Mouse (Mus musculus): Measurements from ENCODE around the gene Romo1. TPM values are rescaled to one million over a fixed set of nuclear protein-coding genes. Genes with fewer than 3 reads are reported as not detected.
"Not testable (repeated sequence)": the region's sequence is repeated elsewhere in the genome, so short reads cannot be mapped to it uniquely, and the experiment has no call there.

Romo1 gene
- polyA plus RNA-seq (2014; fragmentation: Nextera tagmentation; extraction: Ambion mirVana) = 410 TPM in 2 replicates

DNA sequence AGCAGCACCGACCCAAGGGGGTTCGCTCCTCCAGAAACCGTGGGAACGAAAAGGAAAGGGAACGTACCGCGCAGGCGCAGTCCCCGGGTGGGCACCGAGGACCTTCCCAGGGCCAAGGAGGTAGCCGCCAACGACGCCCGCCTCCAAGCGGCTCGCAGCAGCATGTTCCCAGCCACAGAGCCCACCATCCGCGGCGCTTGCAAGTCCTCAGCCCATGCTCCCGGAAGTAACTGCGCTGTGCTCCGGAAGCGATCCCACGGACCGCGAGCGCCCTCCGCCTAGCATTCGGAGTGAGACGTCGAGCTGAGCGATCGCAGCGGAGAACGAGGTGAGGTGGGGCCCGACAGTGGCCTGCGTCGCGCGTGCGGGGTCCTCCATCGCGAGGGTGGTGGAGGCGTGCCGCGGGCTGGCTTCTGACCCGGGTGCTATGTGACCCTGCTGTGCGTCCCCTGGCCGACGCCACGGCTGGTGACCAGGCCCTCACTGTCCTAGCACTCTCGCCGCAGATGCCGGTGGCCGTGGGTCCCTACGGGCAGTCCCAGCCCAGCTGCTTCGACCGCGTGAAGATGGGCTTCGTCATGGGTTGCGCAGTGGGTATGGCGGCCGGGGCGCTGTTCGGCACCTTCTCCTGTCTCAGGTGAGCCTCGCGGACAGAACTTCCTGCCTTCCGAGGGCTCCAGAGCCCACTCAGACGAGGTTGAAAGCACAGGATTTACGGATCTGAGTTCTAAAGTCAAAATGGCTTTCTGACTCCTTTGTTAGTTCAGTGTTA, at the start of gene Romo1, which contains the start of gene Nfs1:
Romo1 (plus strand) TSS at position 87 of the 772 bp plus-strand sequence.
Nfs1 (minus strand) TSS at position 234 of the 772 bp plus-strand sequence.
- Histone ChIP-seq H3K9me3 (ENCODE audit: control insufficient read depth, low read length) (no peaks in the 10 kb centered on the region), H3K9ac (ENCODE audit: low read length) (peak within 1 kb of the TSS; percentile 87), H3K36me3 (ENCODE audit: control insufficient read depth, insufficient read depth, low read length) (peaks cover 3% of the 10 kb centered on the region; the same call in 1 of the 2 replicates), H3K27me3 (ENCODE audit: control insufficient read depth, insufficient read depth, low read length) (no peaks in the 10 kb centered on the region), H3K4me1 (ENCODE audit: control insufficient read depth, insufficient read depth, low read length) (peaks cover 8% of the 10 kb centered on the region), H3K4me3 (ENCODE audit: low read depth, low read length) (peak within 1 kb of the TSS; percentile 77), H3K27ac (ENCODE audit: low read depth, low read length) (peak within 1 kb of the TSS; percentile 93), H3K4me2 (peak within 1 kb of the TSS; percentile 84)
- DNase-seq (ENCODE audit: low spot score, missing footprints) (peak; percentile 99), ATAC-seq (ENCODE audit: low FRiP score) (peak; percentile 98)
- WGBS = under 1% methylated on average over 70 of the region's 70 CpGs

- no peaks in the 10 kb centered on the region for H3K27me3 ChIP-seq (ENCODE audit: control insufficient read depth, insufficient read depth, low read length)
- peak; percentile 76 for ATAC-seq (ENCODE audit: low FRiP score)
- no peaks in the 10 kb centered on the region for H3K36me3 ChIP-seq (ENCODE audit: control insufficient read depth, insufficient read depth, low read length)
- peak; percentile 95 for DNase-seq (ENCODE audit: low spot score, missing footprints)
- peak overlapping the region; percentile 98 for H3K9ac ChIP-seq (ENCODE audit: low read length)
- 1% methylated on average over 16 of the region's 16 CpGs for WGBS
- peak overlapping the region; percentile 97 for H3K4me3 ChIP-seq (ENCODE audit: low read depth, low read length)
- H3K9me3 ChIP-seq (ENCODE audit: control insufficient read depth, low read length) = no peaks in the 10 kb centered on the region
- peak overlapping the region; percentile 76 for H3K27ac ChIP-seq (ENCODE audit: low read depth, low read length)
- H3K4me1 ChIP-seq (ENCODE audit: control insufficient read depth, insufficient read depth, low read length) = peaks cover 4% of the 10 kb centered on the region; the same call in 1 of the 2 replicates
- H3K4me2 ChIP-seq = peak overlapping the region; percentile 74
Measured at GRCm38 (mm10) chr2:156110627-156111357, 33.0 kb upstream of the Romo1 start.

- peak; percentile 95 for ATAC-seq (ENCODE audit: low FRiP score)
- no peaks in the 10 kb centered on the region for H3K36me3 ChIP-seq (ENCODE audit: control insufficient read depth, insufficient read depth, low read length)
- WGBS = under 1% methylated on average over 70 of the region's 74 CpGs
- H3K4me2 ChIP-seq = peak within 1 kb of the TSS; percentile 74
- H3K27me3 ChIP-seq (ENCODE audit: control insufficient read depth, insufficient read depth, low read length) = no peaks in the 10 kb centered on the region
- peaks cover 4% of the 10 kb centered on the region; the same call in 1 of the 2 replicates for H3K4me1 ChIP-seq (ENCODE audit: control insufficient read depth, insufficient read depth, low read length)
- peak within 1 kb of the TSS; percentile 97 for H3K4me3 ChIP-seq (ENCODE audit: low read depth, low read length)
- H3K27ac ChIP-seq (ENCODE audit: low read depth, low read length) = peak within 1 kb of the TSS; percentile 76
- no peaks in the 10 kb centered on the region for H3K9me3 ChIP-seq (ENCODE audit: control insufficient read depth, low read length)
- DNase-seq (ENCODE audit: low spot score, missing footprints) = peak; percentile 99
- peak within 1 kb of the TSS; percentile 98 for H3K9ac ChIP-seq (ENCODE audit: low read length)
Measured at GRCm38 (mm10) chr2:156111358-156112079, 32.3 kb upstream of the Romo1 start, which contains the start of the genes Cpne1 and Rbm12. Gene Cpne1, minus strand, starts transcription at chr2:156111965. Gene Rbm12, minus strand, starts transcription at chr2:156111978.

- whole genome bisulfite sequencing = 36% methylated on average over 5 of the region's 5 CpGs
- Histone ChIP-seq H3K4me2 (peak overlapping the region; percentile 45), H3K9ac (ENCODE audit: low read length) (peak overlapping the region; percentile 98; the same call in 1 of the 2 replicates), H3K4me3 (ENCODE audit: low read depth, low read length) (peak overlapping the region; percentile 97)
- not testable (repeated sequence) for ATAC-seq (ENCODE audit: low FRiP score); H3K27ac ChIP-seq (ENCODE audit: low read depth, low read length); H3K27me3 ChIP-seq (ENCODE audit: control insufficient read depth, insufficient read depth, low read length); H3K9me3 ChIP-seq (ENCODE audit: control insufficient read depth, low read length); H3K36me3 ChIP-seq (ENCODE audit: control insufficient read depth, insufficient read depth, low read length); H3K4me1 ChIP-seq (ENCODE audit: control insufficient read depth, insufficient read depth, low read length); DNase-seq (ENCODE audit: low spot score, missing footprints)
Measured at GRCm38 (mm10) chr2:156112080-156112423, 31.8 kb upstream of the Romo1 start.

DNA sequence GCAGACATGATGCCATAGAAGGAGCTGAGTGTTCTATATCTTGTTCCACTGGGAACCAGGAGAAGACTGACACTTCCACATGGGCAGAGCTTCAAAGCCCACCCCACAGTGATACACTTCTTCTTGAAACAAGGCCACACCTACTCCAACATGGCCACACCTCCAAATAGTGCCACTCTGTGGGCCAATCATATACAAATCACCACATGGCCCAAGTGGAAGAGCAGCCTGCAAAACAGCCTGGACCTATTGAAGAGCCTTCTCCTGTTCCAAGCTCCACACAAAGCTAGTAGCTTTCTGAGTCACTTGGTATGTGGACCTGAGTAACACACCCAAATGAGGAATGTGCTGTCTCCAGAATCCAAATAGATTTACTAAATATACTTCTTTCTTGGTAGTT, 24.3 kb upstream of the Romo1 start:
- Histone ChIP-seq H3K4me1 (ENCODE audit: control insufficient read depth, insufficient read depth, low read length) (no peaks in the 10 kb centered on the region), H3K4me2 (no peak overlapping the region), H3K36me3 (ENCODE audit: control insufficient read depth, insufficient read depth, low read length) (no peaks in the 10 kb centered on the region), H3K27me3 (ENCODE audit: control insufficient read depth, insufficient read depth, low read length) (no peaks in the 10 kb centered on the region), H3K9me3 (ENCODE audit: control insufficient read depth, low read length) (no peaks in the 10 kb centered on the region), H3K4me3 (ENCODE audit: low read depth, low read length) (no peak overlapping the region), H3K9ac (ENCODE audit: low read length) (no peak overlapping the region), H3K27ac (ENCODE audit: low read depth, low read length) (no peak overlapping the region)
- ATAC-seq (ENCODE audit: low FRiP score) (no peak), DNase-seq (ENCODE audit: low spot score, missing footprints) (no peak)

DNA sequence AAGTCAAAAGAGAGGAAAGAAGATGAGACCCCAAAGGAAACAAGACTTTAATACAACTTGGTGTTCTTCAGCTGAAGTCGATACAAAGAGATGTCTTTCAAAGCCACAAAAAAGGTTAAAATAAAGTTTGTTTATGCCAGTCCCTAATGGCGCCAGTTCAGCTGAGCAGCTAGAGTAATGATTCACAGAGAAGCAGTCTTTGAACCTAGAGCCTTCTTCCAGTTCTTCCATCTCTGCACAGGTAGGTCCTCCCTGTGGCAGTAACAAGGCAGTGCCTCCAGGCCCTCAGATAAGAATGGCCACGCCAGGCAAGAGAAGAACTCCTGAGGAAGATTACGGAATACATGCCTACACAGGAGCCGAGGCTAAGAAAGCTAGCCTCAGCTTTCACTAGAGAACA, 20.1 kb upstream of the Romo1 start:
- DNase-seq (ENCODE audit: low spot score, missing footprints) (no peak), ATAC-seq (ENCODE audit: low FRiP score) (no peak)
- Histone ChIP-seq H3K9ac (ENCODE audit: low read length) (no peak overlapping the region), H3K27me3 (ENCODE audit: control insufficient read depth, insufficient read depth, low read length) (no peaks in the 10 kb centered on the region), H3K4me2 (no peak overlapping the region), H3K4me3 (ENCODE audit: low read depth, low read length) (no peak overlapping the region), H3K27ac (ENCODE audit: low read depth, low read length) (no peak overlapping the region), H3K4me1 (ENCODE audit: control insufficient read depth, insufficient read depth, low read length) (no peaks in the 10 kb centered on the region), H3K36me3 (ENCODE audit: control insufficient read depth, insufficient read depth, low read length) (no peaks in the 10 kb centered on the region), H3K9me3 (ENCODE audit: control insufficient read depth, low read length) (no peaks in the 10 kb centered on the region)
- WGBS = 97% methylated on average over 5 of the region's 5 CpGs

DNA sequence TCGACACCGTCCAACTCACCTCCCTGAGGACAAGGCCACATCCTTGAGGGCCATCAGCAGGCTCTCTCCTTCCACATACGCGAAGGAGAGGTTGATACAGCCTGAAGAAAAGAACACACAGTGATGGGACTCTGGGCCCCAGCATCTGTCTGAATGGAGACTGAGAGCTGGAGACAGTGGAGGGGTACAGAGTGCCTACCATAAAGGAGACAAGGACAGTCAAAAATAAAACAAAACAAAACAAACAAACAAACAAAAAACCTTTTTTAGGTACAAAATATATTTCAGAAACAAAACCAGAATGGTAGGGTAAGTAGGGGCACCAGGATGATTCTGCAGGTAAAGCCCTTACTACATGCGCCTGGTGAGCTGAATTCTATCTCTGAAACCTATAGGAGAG, 16.8 kb upstream of the Romo1 start, which contains the start of gene Gm28036:
Gm28036 (minus strand) TSS at position 101 of the 400 bp plus-strand sequence.
- no peaks in the 10 kb centered on the region for H3K9me3 ChIP-seq (ENCODE audit: control insufficient read depth, low read length)
- ATAC-seq (ENCODE audit: low FRiP score) (no peak), DNase-seq (ENCODE audit: low spot score, missing footprints) (no peak)
- no peaks in the 10 kb centered on the region for H3K36me3 ChIP-seq (ENCODE audit: control insufficient read depth, insufficient read depth, low read length)
- H3K27me3 ChIP-seq (ENCODE audit: control insufficient read depth, insufficient read depth, low read length) = no peaks in the 10 kb centered on the region
- no peaks in the 10 kb centered on the region for H3K4me1 ChIP-seq (ENCODE audit: control insufficient read depth, insufficient read depth, low read length)
- H3K27ac ChIP-seq (ENCODE audit: low read depth, low read length) = no peak within 1 kb of the TSS
- no peak within 1 kb of the TSS for H3K4me3 ChIP-seq (ENCODE audit: low read depth, low read length)
- H3K9ac ChIP-seq (ENCODE audit: low read length) = no peak within 1 kb of the TSS
- H3K4me2 ChIP-seq = no peak within 1 kb of the TSS
- 97% methylated on average over 5 of the region's 5 CpGs for WGBS

GRCm38 (mm10) chr2:156134161-156134560, 9.7 kb upstream of the Romo1 start:
- WGBS = 88% methylated on average over 5 of the region's 5 CpGs
- no peak overlapping the region for H3K9ac ChIP-seq (ENCODE audit: low read length)
- H3K4me2 ChIP-seq = no peak overlapping the region
- no peaks in the 10 kb centered on the region for H3K36me3 ChIP-seq (ENCODE audit: control insufficient read depth, insufficient read depth, low read length)
- no peak for ATAC-seq (ENCODE audit: low FRiP score)
- H3K4me3 ChIP-seq (ENCODE audit: low read depth, low read length) = no peak overlapping the region
- no peaks in the 10 kb centered on the region for H3K4me1 ChIP-seq (ENCODE audit: control insufficient read depth, insufficient read depth, low read length)
- DNase-seq (ENCODE audit: low spot score, missing footprints) = no peak
- no peak overlapping the region for H3K27ac ChIP-seq (ENCODE audit: low read depth, low read length)
- H3K27me3 ChIP-seq (ENCODE audit: control insufficient read depth, insufficient read depth, low read length) = no peaks in the 10 kb centered on the region
- H3K9me3 ChIP-seq (ENCODE audit: control insufficient read depth, low read length) = no peaks in the 10 kb centered on the region

Data from midbrain, embryonic 11.5 days (tissue).